Mouse (Mus musculus) retina, embryonic 14.5 days (tissue): ENCODE measurements at regions not wholly inside any gene's neighbourhood (a gene's known extent, or its start where the extent isn't known, plus 50 kb on each side); places are given as distances from the start of the nearest gene placed in this dataset.

Experiments used
- DNase-seq: peaks from one replicate; pipeline ENCODE4 v3.0.0-alpha.2; 2015; ENCODE audit warnings: low spot score

DNA sequence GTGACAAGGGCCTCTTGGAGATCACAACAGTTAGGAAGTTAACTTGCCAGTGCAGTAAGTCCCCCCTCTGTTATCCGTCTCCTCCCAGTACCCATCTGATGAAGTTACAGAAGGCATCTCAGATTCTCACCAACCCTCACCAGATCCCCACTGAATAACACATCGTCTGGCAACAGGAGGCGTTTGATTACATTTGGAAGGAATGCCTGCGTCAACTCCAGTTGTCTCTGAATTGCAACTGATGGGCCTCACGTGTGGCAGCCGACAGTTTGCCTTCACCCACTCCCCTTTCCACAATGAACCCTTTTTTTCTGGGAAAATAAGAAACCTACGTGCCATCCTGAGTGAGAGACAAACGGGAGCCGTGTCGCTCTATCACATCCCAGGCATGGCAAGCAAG lies 64.8 kb upstream of the Bcl6 start:
- no peak for DNase-seq

DNA sequence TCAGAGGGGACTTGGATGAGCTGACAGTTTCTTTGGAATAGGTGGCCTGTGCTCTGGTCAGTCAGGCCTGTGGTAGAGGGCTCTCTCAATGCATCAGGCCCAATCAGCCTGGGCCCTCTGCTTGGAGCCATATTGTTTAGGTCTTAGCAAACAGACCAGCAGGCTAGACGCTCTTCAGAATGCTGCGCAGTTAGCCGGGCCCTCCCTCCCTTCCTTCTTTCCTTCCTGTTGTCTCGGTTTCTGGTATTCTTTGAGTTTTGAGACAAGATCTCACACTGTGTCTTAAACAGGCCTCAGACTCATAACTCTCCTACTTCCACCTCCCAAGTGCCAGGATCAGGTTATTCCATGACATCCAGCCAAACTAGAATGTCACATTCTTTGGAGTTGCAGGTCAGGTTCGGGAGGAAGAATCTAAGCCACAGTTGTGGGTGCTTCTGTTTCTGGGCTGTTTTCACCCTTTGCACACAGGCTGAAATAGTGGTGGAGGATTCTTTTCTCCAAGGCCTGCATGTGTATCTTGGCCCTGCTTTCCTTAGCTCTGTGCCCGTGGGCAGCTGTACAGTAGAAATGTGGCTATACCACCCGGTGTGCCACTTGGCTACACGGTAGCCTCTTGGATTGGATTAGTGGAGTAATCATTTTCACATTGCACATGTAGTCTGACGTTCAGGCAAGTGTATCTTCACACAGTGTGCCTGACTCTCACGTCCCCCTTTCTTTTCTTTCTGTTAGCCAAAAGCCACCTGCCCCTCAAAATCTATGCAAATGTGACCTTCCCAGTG lies 62.4 kb upstream of the Bcl6 start:
- no peak for DNase-seq

DNA sequence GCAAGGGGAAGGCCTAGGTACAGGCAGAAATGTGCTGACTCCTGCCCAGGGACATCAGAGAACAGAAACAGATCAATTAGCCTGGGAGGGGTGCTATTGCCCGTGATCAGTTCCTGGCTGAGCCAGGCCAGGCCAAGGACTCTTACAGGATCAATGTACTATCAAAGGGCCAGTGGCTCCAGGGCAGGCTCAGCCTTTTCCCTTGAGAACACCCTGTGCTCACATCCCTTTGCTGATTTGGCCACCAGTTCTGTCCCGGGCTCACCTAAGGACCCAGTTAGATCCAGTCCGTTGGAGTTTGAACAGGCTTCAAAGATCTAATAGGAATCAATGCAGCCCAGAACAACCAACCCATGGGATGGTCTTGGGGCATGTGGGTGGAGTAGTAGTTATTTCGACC lies 55.1 kb upstream of the Bcl6 start:
- no peak for DNase-seq

- no peak for DNase-seq
These were observed 54.3 kb upstream of the Bcl6 start for GRCm38 (mm10) chr16:24042977-24043376.

GRCm38 (mm10) chr16:24042216-24042615 lies 53.6 kb upstream of the Bcl6 start:
- no peak for DNase-seq

DNA sequence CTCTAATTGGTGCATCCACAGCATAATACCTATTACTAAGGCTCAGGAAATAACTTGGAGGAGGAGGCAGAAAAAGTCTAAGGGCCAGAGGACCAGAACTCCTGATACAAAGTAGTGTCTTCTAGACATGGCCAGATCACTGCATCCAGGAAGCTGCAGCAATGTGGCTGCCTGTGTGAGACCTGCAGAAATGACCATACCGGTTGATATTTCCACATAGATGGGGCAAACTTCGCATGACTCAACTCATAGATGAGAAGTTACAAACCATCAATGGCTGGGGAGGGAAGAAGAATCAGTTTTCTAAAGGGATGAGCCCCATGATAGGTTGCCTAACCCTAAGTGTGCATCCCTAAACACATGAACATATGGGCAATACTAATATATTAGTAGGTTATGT lies 52.8 kb upstream of the Bcl6 start:
- DNase-seq: no peak

DNA sequence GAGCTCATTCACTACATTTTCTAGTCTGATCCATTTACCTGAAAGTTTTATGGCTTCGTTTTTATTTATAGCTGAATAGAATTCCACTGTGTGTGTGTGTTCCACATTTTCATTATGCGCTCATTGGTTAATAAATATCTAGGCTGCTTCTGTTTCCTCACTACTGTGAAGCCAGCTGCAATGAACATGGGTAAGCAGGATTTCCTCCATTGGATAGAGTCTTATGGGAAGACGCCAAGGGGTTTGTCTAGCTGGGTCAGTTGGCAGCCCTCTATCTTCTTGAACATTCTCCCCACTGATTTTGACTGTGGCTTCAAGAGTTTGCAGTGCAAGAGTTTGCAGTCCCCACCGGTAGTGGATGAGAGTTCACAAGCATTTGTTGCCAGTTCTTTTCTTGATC lies 51.1 kb upstream of the Bcl6 start:
- DNase-seq: no peak
